Mouse (Mus musculus) gastrocnemius, postnatal 25 days (tissue): ENCODE data around the gene Ppfia2. TPM values are rescaled to one million over a fixed set of nuclear protein-coding genes. Genes with fewer than 3 reads are reported as not detected.

Experiments used
- DNase-seq: peaks from one replicate; pipeline ENCODE4 v3.0.0; 2022
- total RNA-seq, 2 experiments: library from RNA; stranded (reverse); gene quantifications; 1 replicate in 1 of 2; 2 replicates in 1 of 2; pipeline ENCODE4 v1.2.3; 2021

Gene Ppfia2
- total RNA-seq, 2 experiments from 2014 or later = 0.10 to 0.16 TPM

DNA sequence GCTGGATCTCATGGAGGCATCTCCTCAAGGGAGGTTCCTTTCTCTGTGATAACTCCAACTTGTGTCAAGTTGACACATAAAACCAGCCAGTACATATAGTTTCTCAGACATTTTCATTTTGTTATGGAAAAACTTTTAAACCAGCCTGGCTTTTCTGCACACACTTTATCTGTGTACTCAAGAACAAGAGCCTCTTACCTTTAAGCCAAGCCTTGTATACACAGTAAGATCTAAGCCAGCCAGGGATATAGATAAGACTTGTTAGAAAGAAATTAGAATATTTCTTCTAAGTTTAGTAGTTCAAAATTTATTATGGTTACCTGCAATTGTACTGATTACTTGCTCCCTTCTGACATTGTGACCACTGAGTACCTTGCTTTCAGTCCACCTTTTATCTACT lies 444.1 kb downstream of the Ppfia2 start:
- DNase-seq = no peak

DNA sequence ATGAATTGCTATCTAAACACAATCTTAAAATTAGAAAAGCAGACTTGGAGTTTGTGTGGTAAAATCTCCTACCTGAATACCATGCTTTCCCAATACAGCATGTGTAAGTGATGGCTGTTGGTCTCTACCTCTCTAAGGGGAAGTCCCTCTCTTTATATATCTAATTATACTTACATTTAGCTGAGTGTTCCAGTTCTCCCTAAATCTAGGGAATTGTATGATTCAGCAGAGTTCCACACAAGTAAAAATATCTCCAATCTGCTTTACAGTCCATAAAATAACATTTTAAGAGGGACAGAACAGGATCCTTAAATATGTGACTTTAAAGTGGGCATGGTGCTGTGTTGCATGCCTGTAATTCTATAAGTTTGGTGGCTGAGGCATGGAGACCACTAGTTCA lies 444.7 kb downstream of the Ppfia2 start:
- DNase-seq = no peak

DNA sequence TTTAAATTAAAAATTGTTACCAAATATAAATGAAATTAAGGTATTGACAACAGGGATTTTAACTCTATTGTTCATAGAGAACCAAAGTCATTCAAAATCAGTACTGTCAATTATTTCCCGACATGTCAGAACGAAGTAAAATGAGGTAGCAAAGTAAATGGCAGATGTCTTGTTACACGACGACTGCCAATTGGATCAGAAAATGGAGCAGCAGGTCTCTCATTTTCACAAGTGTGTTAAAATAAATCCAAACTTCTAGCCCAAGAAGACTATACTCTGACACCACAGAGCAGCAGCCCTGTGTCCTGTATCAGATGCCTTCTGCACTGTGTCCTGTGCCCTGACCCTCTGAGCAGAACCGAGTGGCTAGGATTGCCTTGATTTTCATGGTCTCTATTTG lies 454.2 kb downstream of the Ppfia2 start:
- no peak for DNase-seq

DNA sequence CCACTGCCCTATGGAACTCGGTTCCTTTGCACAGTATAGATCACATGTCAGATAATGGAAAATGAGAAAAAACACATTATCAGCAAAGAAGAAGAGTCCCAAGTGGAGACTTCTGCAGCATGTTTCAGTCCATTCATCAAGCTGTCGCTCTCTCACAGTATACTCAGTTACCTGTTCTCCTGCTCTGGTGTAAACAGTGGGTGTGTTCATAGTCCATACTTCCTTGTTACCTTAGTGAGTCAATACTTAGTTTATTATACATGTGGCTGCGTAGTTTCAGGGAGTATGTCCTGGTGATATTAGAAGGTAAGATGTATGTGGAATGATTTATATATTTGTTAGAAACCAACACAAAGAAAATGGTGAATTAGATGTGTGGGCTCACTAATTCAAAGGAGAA lies 454.7 kb downstream of the Ppfia2 start:
- DNase-seq = no peak

DNA sequence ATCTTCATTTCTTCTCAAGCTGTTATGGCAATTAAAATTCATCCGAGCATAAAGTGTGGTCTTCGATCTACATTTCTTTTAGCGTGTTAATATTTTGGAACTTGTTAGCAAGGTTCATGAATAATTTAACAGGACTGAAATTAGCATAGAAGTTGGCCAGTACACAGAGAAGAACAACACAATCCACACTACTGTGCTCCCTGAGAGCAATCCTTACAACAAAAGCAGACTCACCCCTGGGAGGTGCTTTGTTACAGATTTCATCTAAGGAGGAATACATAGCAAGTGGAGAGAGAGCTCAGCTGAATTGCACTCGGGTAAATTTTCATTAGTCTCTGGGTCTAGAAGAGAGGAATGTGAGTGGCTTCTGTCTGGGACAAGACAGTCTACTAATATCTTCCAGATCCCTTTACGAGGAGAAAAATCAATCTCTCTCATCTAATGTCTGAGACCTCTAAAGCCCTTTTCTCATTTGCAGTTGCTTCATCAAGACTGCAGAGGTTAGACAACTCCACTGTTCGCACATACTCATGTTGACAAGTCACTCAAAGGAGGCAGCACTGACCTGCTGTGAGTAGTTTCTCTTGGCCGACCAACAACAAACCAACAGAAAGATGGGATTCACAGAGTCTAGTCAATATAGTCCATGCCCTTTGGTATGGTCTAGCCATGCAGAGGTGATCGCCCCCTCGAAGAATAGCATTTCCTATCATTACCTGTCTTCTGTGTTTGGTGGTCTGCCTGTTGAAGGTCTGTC lies 458.6 kb downstream of the Ppfia2 start:
- DNase-seq = no peak

DNA sequence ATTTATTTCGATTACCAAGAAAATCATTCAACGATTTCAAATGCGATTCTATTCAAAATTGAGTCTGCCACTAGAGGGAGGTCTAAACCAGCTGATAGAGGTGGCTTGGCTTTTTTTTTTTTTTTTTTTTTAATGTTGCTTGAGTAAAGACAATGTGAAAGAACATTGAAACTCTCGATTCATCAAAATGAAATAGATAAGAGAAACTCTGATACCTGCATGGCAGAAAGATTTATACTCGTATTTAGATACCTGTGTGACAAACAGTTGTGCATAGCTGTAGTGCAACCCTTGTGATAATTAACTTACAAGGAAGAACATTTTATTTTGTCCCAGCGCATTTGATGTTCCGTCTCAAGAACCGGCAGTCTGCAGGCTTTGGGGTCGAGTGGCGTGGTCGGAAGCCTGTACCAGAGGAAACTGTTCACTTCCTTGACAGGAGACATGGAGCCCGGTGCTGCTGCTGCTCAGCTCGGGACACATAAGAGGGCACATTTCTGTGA lies 462.5 kb downstream of the Ppfia2 start:
- DNase-seq = no peak

DNA sequence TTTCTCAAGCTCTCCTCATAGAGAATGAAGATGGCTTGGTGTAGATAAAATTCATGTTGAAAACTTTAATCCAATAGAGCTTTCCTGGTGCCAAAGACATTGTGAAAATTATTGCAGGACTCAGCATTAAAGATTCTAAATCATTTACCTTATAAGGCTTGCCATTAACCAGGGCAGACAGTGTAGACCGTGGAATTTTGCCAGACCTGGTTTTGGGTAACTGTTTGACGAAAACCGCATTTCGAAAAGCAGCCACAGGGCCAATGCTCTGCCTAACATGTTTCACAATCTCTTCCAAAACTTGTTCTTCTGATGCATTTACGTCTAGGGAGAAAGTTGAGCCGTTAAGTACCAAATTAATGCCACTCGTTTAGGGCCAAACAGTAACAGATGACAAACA lies 466.9 kb downstream of the Ppfia2 start:
- DNase-seq = no peak

DNA sequence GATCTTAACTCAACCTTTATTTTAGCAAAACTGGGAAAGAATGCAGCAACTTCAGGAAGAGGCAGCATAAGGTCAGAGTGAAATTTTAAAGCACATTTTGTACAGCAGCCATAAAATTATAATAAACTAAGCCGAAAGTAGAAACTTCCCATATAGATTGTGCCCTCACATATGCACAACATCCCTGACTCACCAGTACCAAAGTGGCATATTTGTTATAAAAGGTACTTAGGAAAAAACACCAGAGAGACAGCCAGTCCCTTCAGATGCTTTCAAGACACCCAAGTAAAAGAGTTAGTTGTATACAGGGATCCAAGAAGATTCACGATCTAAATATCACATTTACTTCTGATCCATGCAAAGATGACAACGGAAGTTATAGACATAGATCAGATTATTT lies 468.7 kb downstream of the Ppfia2 start:
- DNase-seq = no peak

DNA sequence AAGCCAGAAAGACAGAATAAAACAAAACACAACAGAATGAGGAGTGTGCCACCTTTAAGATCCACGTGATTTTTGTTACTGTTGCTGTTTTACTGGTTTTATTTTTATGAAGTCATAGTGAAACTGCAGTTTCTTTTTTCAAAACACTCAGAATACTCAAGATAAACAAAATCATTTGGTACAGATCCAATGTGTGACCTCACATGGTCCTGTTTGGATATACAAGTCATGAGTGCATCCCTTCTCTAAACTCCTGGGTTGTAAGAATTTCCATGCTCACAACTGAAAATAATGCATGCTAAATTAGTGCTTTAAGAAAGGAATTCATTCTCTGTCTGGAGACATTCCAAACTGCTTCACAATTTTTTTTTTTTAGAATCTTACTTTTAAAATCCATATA lies 469.3 kb downstream of the Ppfia2 start:
- no peak for DNase-seq

DNA sequence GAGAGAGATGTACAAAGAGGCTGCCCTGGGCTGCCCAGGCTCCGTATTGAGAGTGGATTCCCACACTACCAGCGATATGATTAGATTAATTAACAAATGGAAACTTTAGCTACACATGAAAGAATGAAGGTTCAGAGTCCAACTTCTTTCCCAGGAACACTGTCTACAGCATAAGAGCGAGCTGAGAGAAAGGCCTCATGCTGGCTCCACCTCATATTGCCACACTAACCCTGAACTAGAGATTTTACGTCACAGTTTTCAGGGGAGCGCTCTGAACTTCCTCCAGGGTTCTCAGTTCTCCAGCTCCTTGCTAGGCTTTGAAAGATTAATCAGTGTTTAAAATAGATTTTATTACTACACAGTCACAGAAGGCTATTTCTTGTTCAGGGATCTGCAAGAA lies 471.2 kb downstream of the Ppfia2 start:
- no peak for DNase-seq

DNA sequence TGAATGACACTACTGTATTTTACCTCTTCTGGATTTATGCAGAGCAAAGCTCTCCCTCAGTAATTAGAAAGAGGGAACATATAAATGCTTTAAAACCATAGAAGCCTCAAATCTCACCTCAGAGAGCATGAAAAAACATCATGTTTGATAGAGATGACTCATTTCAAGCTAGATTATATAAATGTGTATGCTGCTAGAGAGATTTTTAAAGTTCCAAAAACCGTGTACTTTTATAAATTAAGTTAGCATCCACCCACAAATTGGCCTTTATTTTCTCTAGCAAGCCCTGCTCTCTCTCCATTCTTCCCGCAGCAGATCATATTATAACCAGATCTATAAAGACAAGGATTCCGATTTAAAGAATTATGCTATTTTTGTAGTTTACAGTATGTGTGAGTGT lies 488.9 kb downstream of the Ppfia2 start:
- no peak for DNase-seq

DNA sequence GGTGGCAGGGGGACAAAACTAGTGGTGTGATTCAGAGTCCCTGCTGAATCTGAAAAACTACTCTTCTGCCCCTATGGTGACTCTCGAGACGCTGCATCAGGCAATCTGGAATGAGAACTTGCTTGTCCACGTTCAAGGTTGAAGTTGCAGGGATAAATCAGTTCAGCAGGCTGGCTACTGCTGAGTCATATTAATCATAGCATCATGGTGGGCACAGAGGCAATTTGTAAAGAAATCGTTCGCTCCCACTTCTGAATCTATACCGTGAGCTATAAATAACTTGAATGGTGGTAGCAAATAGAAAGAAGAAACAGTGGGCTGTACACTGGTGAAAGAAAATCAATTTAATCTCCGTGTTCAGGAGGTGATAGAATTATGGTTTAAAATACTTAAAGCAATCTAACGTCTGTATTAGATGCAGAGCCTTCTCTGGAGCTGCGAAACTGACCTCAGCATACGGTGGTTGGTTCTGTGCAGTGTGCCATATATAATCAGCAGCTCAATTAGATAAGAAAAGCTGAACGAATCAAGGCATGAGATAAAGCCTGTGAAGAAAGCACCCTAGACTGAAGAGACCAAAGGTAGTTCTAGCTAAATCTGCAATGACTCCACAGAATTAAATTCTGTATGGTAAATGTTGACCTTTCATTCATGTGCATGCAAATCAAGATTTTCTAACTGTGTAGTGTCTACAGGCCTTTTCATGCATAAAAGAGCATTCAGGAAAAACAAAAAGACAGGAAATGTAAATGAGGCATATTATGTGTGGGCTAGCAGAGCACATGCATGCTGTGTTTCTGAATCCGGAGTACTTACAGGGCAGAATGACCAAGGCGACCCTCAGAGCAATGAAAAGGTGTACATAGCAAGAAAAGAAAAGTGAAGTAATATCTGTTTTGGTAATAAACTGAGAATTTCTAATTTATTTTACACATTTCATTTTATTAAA lies 505.3 kb downstream of the Ppfia2 start:
- no peak for DNase-seq
